Mouse (Mus musculus) stomach, postnatal 0 days (tissue): ENCODE measurements around the gene Ccdc9b. TPM values are rescaled to one million over a fixed set of nuclear protein-coding genes. Genes with fewer than 3 reads are reported as not detected.

ENCODE experiments used
- ATAC-seq: fragments of 200-750 bp; cut with Nextera tagmentation; 2 replicates; pipeline ENCODE4 v1.8.0; 2017; ENCODE audit not compliant: low FRiP score, low TSS enrichment
- DNase-seq: peaks from one replicate; pipeline ENCODE4 v3.0.0-alpha.2; 2016; ENCODE audit warnings: low spot score
- H3K27ac ChIP-seq: fragments of 300-500 bp; sonication (generic); replicated peaks from 2 replicates; pipeline ENCODE4 v1.5.1; 2014; ENCODE audit warnings: mild to moderate bottlenecking, control low read depth
- H3K27me3 ChIP-seq: fragments of 300-500 bp; sonication (generic); 2 replicates; pipeline ENCODE4 v1.6.1; 2014; ENCODE audit warnings: low read length; ENCODE audit not compliant: control insufficient read depth, insufficient read depth
- H3K36me3 ChIP-seq: fragments of 300-500 bp; sonication (generic); 2 replicates; pipeline ENCODE4 v1.6.1; 2014; ENCODE audit warnings: low read length, mixed read lengths; ENCODE audit not compliant: control insufficient read depth, insufficient read depth
- H3K4me1 ChIP-seq: fragments of 300-500 bp; sonication (generic); replicated peaks from 2 replicates; pipeline ENCODE4 v1.6.1; 2014; ENCODE audit warnings: antibody characterized with exemption; ENCODE audit not compliant: control insufficient read depth, insufficient read depth
- H3K4me2 ChIP-seq: fragments of 300-500 bp; sonication (generic); replicated peaks from 2 replicates; pipeline ENCODE4 v1.6.1; 2014; ENCODE audit warnings: low read depth, mild to moderate bottlenecking, control low read depth, moderate library complexity
- H3K4me3 ChIP-seq: fragments of 300-500 bp; sonication (generic); 2 replicates; pipeline ENCODE4 v1.5.1; 2014; ENCODE audit warnings: low read depth, low read length, control low read depth
- H3K9ac ChIP-seq: fragments of 300-500 bp; sonication (generic); 2 replicates; pipeline ENCODE4 v1.6.1; 2014; ENCODE audit warnings: mild to moderate bottlenecking, low read length, control low read depth, mixed read lengths
- H3K9me3 ChIP-seq: fragments of 300-500 bp; sonication (generic); 2 replicates; pipeline ENCODE4 v1.6.1; 2016; ENCODE audit warnings: low read length; ENCODE audit not compliant: control insufficient read depth
- CTCF ChIP-seq: IDR thresholded peaks from 2 replicates; pipeline ENCODE4 v1.5.1; 2016; ENCODE audit warnings: antibody characterized with exemption, low read depth, mild to moderate bottlenecking, moderate library complexity
- EP300 ChIP-seq: optimal IDR thresholded peaks from 2 replicates; pipeline ENCODE3; 2016; ENCODE audit warnings: antibody characterized with exemption
- WGBS: fragments of 180-500 bp; shearing (Covaris S2); extraction: QIAGEN DNeasy Blood & Tissue Kit; methylation state at CpG from one replicate; pipeline ENCODE4 v1.1.7; 2014; 5-methylcytosine and 5-hydroxymethylcytosine counted together
- polyA plus RNA-seq: library from polyadenylated mRNA; unstranded; fragments of >200 nt; fragmentation: Nextera tagmentation; extraction: Ambion mirVana; gene quantifications from 2 replicates; pipeline ENCODE4 v1.2.1, GENCODE M21; 2015

Gene Ccdc9b
- polyA plus RNA-seq, 1 experiment from 2014 or later, result 2.9 TPM

DNA sequence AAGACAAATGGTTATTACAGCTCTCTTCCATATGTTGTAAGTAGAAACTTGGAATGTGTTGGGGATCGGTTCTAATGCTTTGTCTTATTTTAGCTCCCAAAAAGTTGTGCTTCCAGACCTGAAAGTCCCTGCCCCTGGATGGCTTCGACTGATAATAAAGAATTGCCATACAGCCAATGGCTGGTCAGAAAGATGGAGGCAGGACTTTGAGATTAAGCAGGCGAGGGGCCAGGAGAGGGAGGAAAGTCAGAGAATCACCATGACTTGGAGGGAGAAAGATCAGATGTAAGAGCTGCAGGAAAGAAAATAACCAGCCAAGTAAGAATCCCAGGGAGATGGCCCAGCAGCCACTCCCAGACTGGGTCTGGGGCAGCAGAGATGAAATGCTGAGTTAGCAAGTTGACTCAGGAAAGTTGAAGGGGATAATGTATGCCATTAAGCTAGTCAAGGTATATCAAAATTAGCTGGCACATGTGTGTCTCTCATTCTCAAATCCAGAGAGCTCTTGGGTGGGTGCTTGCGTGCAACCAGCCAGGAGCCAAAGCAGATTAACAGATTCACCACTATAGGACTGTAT lies 40.2 kb upstream of the Ccdc9b start:
- Histone ChIP-seq H3K36me3 (no peaks in the 10 kb centered on the region), H3K4me3 (no peak overlapping the region), H3K27ac (no peak overlapping the region), H3K4me2 (no peak overlapping the region), H3K9ac (no peak overlapping the region), H3K4me1 (no peaks in the 10 kb centered on the region), H3K9me3 (no peaks in the 10 kb centered on the region), H3K27me3 (no peaks in the 10 kb centered on the region)
- DNase-seq (no peak), ATAC-seq (no peak)
- 66% methylated on average over 4 of the region's 4 CpGs for WGBS
- TF ChIP-seq CTCF (no peak), EP300 (no peak)

DNA sequence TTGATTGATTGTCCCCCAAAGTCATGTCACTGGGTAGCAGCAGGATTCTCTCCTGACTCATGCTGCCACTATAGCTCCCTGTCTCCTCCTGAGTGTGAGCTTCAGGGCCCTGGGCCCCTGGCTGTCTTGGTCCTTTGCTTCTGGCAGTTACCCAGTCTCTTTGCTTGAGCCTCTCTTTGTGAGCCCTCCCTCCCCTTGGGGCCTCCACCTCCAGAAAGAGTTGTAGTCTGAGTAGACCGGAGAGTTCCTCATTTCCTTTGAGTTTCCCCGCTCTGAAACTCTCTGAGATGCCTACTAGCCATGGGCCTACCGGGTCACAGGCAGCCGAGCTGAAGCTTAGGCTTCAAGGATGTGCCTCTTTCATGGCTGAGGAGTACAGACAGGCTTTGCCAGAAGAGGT lies 31.2 kb upstream of the Ccdc9b start:
- H3K4me1 ChIP-seq, result no peaks in the 10 kb centered on the region
- H3K4me2 ChIP-seq, result no peak overlapping the region
- H3K9ac ChIP-seq, result no peak overlapping the region
- no peak overlapping the region for H3K27ac ChIP-seq
- no peak for TF ChIP-seq CTCF
- no peak for TF ChIP-seq EP300
- H3K9me3 ChIP-seq, result no peaks in the 10 kb centered on the region
- no peak for ATAC-seq
- WGBS, result 86% methylated on average over 4 of the region's 4 CpGs
- DNase-seq, result no peak
- H3K36me3 ChIP-seq, result no peaks in the 10 kb centered on the region
- H3K4me3 ChIP-seq, result no peak overlapping the region
- H3K27me3 ChIP-seq, result no peaks in the 10 kb centered on the region

GRCm38 (mm10) chr2:118792259-118792613 lies 29.8 kb upstream of the Ccdc9b start:
- TF ChIP-seq EP300 (no peak), CTCF (no peak)
- Histone ChIP-seq H3K4me3 (no peak overlapping the region), H3K36me3 (no peaks in the 10 kb centered on the region), H3K27me3 (no peaks in the 10 kb centered on the region), H3K27ac (no peak overlapping the region), H3K9me3 (no peaks in the 10 kb centered on the region), H3K4me2 (no peak overlapping the region), H3K9ac (no peak overlapping the region), H3K4me1 (no peaks in the 10 kb centered on the region)
- 77% methylated on average over 4 of the region's 4 CpGs for WGBS
- ATAC-seq (no peak), DNase-seq (no peak)

DNA sequence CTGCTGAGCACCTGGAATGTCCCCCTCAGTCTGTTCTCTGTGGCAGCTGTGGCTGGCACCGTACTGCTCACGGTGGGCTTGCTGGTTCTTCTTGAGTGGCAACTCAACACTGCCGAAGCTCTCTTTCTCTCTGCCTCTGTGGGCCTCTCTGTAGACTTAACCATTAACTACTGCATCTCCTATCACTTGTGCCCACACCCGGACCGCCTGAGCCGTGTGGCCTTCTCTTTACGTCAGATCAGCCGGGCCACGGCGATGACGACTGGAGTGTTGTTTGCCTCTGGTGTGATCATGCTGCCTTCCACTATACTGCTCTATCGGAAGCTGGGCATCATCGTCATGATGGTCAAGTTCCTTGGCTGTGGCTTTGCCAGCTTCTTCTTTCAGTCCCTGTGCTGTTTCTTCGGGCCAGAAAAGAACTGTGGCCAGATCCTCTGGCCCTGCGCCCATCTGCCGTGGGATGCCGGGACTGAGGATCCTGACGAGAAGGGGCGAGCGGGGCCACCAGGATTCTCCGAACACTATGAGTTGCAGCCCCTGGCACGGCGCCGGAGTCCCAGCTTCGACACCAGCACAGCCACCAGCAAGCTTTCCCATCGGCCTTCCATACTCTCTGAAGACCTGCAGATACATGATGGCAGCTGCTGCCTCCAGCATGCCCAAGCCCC lies 29.3 kb upstream of the Ccdc9b start:
- Histone ChIP-seq H3K36me3 (no peaks in the 10 kb centered on the region), H3K27me3 (no peaks in the 10 kb centered on the region), H3K4me3 (no peak overlapping the region), H3K27ac (no peak overlapping the region), H3K4me1 (no peaks in the 10 kb centered on the region), H3K9ac (no peak overlapping the region), H3K4me2 (no peak overlapping the region), H3K9me3 (no peaks in the 10 kb centered on the region)
- DNase-seq (no peak), ATAC-seq (no peak)
- TF ChIP-seq CTCF (no peak), EP300 (no peak)
- 93% methylated on average over 26 of the region's 26 CpGs for WGBS

DNA sequence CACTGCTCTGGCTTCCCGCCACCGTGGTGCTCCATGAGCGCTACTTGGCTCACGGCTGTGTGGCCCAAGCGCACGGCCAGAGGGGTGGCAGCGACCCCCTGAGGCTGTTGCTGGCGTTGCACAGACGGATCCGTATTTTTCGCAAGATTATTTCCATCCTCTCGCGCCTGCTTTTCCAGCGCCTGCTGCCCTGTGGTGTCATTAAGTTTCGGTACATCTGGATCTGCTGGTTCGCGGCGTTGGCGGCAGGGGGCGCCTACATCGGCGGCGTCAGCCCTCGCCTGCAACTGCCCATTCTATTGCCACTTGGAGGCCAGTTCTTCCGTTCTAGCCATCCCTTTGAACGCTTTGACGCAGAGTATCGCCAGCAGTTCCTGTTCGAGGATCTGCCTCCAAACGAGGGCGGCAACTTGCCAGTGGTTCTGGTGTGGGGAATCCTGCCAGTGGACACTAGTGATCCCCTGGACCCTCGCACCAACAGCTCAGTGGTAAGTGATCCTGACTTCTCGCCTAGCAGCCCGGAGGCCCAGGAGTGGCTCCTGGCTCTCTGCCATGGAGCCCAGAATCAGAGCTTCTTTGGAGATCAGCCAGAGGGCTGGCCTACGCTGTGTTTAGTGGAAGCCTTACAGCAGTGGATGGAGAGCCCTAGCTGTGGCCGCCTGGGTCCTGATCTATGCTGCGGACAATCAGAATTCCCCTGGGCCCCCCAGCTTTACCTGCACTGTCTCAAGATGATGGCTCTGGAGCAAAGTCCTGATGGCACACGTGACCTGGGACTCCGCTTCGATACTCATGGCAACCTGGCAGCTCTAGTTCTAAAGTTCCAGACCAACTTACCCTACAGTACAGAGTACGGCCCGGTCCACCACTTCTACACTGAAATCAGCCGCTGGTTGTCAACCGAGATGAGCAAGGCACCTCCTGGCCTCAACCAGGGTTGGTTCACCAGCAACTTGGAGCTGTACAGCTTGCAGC lies 28.4 kb upstream of the Ccdc9b start:
- H3K9me3 ChIP-seq, result no peaks in the 10 kb centered on the region
- H3K27ac ChIP-seq, result no peak overlapping the region
- 21% methylated on average over 44 of the region's 44 CpGs for WGBS
- no peaks in the 10 kb centered on the region for H3K4me1 ChIP-seq
- peak overlapping the region; percentile 6; the same call in 1 of the 2 replicates for H3K4me3 ChIP-seq
- H3K9ac ChIP-seq, result no peak overlapping the region
- no peaks in the 10 kb centered on the region for H3K27me3 ChIP-seq
- H3K36me3 ChIP-seq, result no peaks in the 10 kb centered on the region
- peak overlapping the region; percentile 33 for H3K4me2 ChIP-seq
- peak; percentile 62 for ATAC-seq
- peak; percentile 74 for DNase-seq
- TF ChIP-seq CTCF (peak; percentile 84), EP300 (no peak)
